Mouse (Mus musculus): Measurements from ENCODE around the gene Cad. TPM values are rescaled to one million over a fixed set of nuclear protein-coding genes. Genes with fewer than 3 reads are reported as not detected.
"Not testable (repeated sequence)": the region's sequence is repeated elsewhere in the genome, so short reads cannot be mapped to it uniquely, and the experiment has no call there.

Gene Cad
- polyA plus RNA-seq, 1 experiment from 2014 or later, result 27.9 TPM

DNA sequence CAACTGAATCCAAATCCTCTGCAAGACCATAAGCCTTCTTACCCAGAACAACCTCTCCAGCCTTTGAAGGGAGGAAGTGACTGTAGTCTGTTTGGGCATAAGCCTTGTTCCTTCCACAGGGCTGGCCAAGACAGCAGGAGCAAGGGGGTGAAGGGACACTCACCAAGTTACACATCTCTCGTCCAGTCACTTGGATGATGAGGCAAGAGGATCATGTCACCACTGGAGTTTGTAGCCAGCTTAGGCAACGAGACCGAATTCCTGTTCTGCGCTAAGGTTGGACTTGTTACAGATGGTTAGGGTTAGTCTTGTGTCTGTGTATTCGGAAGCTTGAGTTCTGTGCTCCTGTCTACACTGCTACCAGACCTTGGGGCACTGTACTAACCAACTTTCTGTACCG, 19.9 kb upstream of the Cad start:
- H3K9ac ChIP-seq (ENCODE audit: low read length), result no peak overlapping the region
- no peaks in the 10 kb centered on the region for H3K27me3 ChIP-seq (ENCODE audit: control insufficient read depth, insufficient read depth, low read length)
- no peak for ATAC-seq (ENCODE audit: insufficient read depth, low FRiP score, low TSS enrichment)
- DNase-seq (ENCODE audit: low spot score), result no peak
- WGBS, result 91% methylated on average over 6 of the region's 6 CpGs
- no peak overlapping the region for H3K27ac ChIP-seq (ENCODE audit: low read depth, low read length)
- H3K4me2 ChIP-seq (ENCODE audit: low read depth), result no peak overlapping the region
- no peaks in the 10 kb centered on the region for H3K4me1 ChIP-seq (ENCODE audit: control insufficient read depth, insufficient read depth, low read length)
- H3K4me3 ChIP-seq (ENCODE audit: low read depth, low read length), result no peak overlapping the region
- H3K36me3 ChIP-seq (ENCODE audit: control insufficient read depth, insufficient read depth, low read length), result no peaks in the 10 kb centered on the region
- H3K9me3 ChIP-seq (ENCODE audit: control insufficient read depth, low read length), result no peaks in the 10 kb centered on the region

DNA sequence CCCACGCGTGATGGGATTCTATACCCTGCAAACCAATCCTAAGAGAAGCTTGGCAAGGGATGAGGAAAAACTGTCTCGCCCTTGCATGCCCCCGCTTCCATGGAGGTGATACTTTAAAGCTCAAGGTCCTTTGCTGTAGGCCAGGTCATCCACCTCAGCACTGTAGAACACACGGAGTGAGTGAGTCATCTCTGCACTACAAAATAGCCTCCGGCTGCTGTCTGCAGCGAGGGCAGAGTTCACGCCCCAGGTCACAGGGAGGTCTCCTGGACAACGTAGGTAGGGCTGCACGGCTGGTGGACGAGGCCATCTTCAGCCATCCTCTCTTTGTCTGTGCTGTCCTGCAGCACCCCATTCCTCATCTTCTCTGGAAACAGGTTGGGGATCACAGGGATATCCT, 18.0 kb upstream of the Cad start:
- 87% methylated on average over 11 of the region's 11 CpGs for WGBS
- H3K27me3 ChIP-seq (ENCODE audit: control insufficient read depth, insufficient read depth, low read length); H3K27ac ChIP-seq (ENCODE audit: low read depth, low read length); H3K36me3 ChIP-seq (ENCODE audit: control insufficient read depth, insufficient read depth, low read length); ATAC-seq (ENCODE audit: insufficient read depth, low FRiP score, low TSS enrichment); H3K4me1 ChIP-seq (ENCODE audit: control insufficient read depth, insufficient read depth, low read length); H3K9me3 ChIP-seq (ENCODE audit: control insufficient read depth, low read length); H3K4me2 ChIP-seq (ENCODE audit: low read depth); H3K4me3 ChIP-seq (ENCODE audit: low read depth, low read length); DNase-seq (ENCODE audit: low spot score); H3K9ac ChIP-seq (ENCODE audit: low read length): not testable (repeated sequence)

DNA sequence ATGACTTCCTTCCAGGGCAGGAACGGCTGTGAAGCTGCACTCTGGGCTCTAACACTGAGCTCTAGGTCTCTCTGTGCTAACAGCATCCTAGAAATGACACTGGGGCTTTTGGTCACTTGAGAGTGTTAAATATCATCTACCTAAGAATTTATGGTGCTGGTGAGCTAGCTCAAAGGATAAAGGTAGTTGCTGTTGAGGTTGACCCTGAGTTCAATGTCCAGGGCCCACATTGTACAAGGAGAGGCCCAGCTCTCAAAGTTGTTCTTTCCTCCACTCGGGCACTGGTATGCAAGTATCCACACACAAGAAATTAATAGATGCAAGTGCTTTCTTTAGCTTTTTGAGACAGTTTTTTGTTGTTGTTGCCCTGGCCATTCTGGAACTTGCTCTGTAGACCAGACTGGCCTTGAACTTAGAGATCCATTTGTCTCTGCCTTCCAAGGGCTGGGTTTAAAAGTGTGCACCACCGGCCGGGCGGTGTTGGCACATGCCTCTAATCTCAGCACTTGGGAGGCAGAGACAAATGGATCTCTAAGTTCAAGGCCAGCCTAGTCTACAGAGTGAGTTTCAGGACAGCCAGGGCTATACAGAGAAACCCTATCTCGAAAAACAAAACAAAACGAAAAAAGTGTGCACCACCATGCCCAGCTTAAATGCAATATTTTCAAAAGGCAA, 16.3 kb upstream of the Cad start:
- Histone ChIP-seq H3K9ac (ENCODE audit: low read length) (no peak overlapping the region), H3K4me1 (ENCODE audit: control insufficient read depth, insufficient read depth, low read length) (no peaks in the 10 kb centered on the region), H3K4me2 (ENCODE audit: low read depth) (no peak overlapping the region), H3K4me3 (ENCODE audit: low read depth, low read length) (no peak overlapping the region), H3K27me3 (ENCODE audit: control insufficient read depth, insufficient read depth, low read length) (no peaks in the 10 kb centered on the region), H3K36me3 (ENCODE audit: control insufficient read depth, insufficient read depth, low read length) (no peaks in the 10 kb centered on the region), H3K27ac (ENCODE audit: low read depth, low read length) (no peak overlapping the region), H3K9me3 (ENCODE audit: control insufficient read depth, low read length) (no peaks in the 10 kb centered on the region)
- DNase-seq (ENCODE audit: low spot score), result no peak
- 87% methylated on average over 7 of the region's 7 CpGs for WGBS
- no peak for ATAC-seq (ENCODE audit: insufficient read depth, low FRiP score, low TSS enrichment)

DNA sequence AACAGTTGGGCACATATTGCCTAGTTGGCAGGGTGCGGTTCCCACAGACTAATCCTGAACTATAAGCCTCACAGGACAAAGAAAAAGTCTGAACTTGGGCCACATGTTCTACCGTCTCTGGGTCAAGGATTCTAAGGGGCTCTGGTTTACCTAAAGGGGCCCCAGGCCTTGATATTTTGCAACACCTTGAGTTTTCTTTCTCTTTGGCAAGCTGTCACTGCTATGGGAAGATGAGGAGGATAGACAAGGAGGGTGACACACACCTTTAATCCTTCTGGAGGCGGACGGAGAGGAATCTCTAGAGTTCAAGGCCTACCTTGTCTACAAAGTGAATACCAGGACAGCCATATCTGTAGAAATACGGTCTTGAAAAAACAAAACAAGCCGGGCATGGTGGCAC, 8.2 kb upstream of the Cad start:
- no peak overlapping the region for H3K4me3 ChIP-seq (ENCODE audit: low read depth, low read length)
- ATAC-seq (ENCODE audit: insufficient read depth, low FRiP score, low TSS enrichment) (no peak), DNase-seq (ENCODE audit: low spot score) (no peak)
- H3K4me1 ChIP-seq (ENCODE audit: control insufficient read depth, insufficient read depth, low read length), result peaks cover 4% of the 10 kb centered on the region; the same call in 1 of the 2 replicates
- H3K4me2 ChIP-seq (ENCODE audit: low read depth), result no peak overlapping the region
- H3K36me3 ChIP-seq (ENCODE audit: control insufficient read depth, insufficient read depth, low read length), result no peaks in the 10 kb centered on the region
- no peak overlapping the region for H3K9ac ChIP-seq (ENCODE audit: low read length)
- H3K27me3 ChIP-seq (ENCODE audit: control insufficient read depth, insufficient read depth, low read length), result no peaks in the 10 kb centered on the region
- no peak overlapping the region for H3K27ac ChIP-seq (ENCODE audit: low read depth, low read length)
- 92% methylated on average over 6 of the region's 6 CpGs for WGBS
- H3K9me3 ChIP-seq (ENCODE audit: control insufficient read depth, low read length), result no peaks in the 10 kb centered on the region

DNA sequence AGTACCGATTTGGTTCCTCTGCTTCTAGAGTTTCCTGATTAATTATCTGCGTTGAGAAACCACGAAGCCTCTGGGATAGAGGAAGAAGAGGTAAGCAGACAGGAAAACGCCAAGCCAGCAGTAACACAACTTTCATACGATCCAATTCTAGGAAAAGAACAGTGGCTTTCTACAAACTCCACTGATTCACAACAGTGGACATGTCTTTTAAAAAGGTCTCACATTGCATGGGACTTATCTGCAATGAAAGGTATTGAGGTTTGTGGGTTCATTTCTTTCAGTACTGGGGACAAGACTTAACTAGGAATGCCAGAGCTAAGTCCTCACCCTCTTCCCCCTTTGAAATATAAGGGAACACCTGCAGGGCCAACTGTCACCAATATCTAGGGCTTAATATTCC, 7.5 kb upstream of the Cad start:
- Histone ChIP-seq H3K9ac (ENCODE audit: low read length) (0 out of 2 replicates have a peak overlapping the region, but pooled peaks have one; percentile 80), H3K4me2 (ENCODE audit: low read depth) (peak overlapping the region; percentile 77), H3K36me3 (ENCODE audit: control insufficient read depth, insufficient read depth, low read length) (no peaks in the 10 kb centered on the region), H3K4me1 (ENCODE audit: control insufficient read depth, insufficient read depth, low read length) (peaks cover 4% of the 10 kb centered on the region; the same call in 1 of the 2 replicates), H3K4me3 (ENCODE audit: low read depth, low read length) (peak overlapping the region; percentile 72), H3K27me3 (ENCODE audit: control insufficient read depth, insufficient read depth, low read length) (no peaks in the 10 kb centered on the region), H3K27ac (ENCODE audit: low read depth, low read length) (no peak overlapping the region), H3K9me3 (ENCODE audit: control insufficient read depth, low read length) (no peaks in the 10 kb centered on the region)
- DNase-seq (ENCODE audit: low spot score), result no peak
- ATAC-seq (ENCODE audit: insufficient read depth, low FRiP score, low TSS enrichment), result no peak
- WGBS, result 80% methylated on average over 5 of the region's 5 CpGs

DNA sequence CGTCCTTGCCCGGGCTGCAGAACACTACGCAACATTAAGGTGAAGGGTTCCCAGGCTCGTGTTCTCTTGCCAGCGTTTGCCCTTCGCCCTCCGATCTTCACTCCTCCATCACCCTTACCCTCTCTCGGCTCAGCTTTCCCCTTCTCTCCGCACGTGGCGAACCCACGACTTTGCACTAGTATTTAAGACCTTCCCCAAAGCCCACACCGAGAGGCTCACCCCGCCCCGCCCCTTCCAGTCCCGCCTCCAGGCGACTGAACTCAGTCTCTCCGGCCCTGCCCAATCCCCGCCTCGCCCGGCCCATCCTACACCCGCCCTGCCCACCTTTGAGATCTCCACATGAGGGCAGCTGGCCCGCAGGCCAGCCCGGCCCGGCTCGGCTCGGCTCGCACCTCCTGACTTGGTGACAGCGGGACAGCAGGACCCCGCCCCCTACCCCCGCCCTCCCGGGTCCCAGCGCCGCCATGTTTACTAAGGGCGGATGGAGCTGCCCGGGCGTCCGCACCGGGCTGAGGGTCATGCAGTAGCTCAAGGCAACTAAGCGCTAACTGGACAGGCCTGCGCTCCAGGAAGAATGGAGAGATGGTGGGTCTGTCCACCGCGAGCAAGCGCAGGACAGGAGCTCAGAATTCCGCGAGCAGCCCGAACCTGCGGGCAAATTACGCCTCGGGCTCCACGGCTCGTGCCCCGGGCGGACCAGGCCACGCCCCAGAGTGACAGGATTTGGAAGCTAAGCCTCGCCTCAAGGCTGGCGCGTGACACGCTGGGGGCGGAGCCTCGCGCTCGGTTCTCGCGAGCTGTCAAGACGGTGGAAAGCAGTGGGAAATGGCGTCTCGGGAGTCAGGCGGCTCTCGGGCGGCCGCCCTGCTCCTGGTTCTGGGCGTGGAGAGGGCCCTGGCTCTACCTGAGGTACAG, 6.5 kb upstream of the Cad start, which contains the start of gene Atraid:
Atraid (plus strand) TSS at position 465 of the 915 bp plus-strand sequence.
- whole genome bisulfite sequencing, result under 1% methylated on average over 73 of the region's 73 CpGs
- Histone ChIP-seq H3K4me2 (ENCODE audit: low read depth) (peak within 1 kb of the TSS; percentile 77), H3K4me3 (ENCODE audit: low read depth, low read length) (peak within 1 kb of the TSS; percentile 72), H3K36me3 (ENCODE audit: control insufficient read depth, insufficient read depth, low read length) (no peaks in the 10 kb centered on the region; the same call in 1 of the 2 replicates), H3K27me3 (ENCODE audit: control insufficient read depth, insufficient read depth, low read length) (no peaks in the 10 kb centered on the region), H3K9me3 (ENCODE audit: control insufficient read depth, low read length) (no peaks in the 10 kb centered on the region), H3K27ac (ENCODE audit: low read depth, low read length) (peak within 1 kb of the TSS; percentile 85), H3K4me1 (ENCODE audit: control insufficient read depth, insufficient read depth, low read length) (peaks cover 4% of the 10 kb centered on the region; the same call in 1 of the 2 replicates), H3K9ac (ENCODE audit: low read length) (peak within 1 kb of the TSS; percentile 80)
- DNase-seq (ENCODE audit: low spot score) (peak; percentile 99), ATAC-seq (ENCODE audit: insufficient read depth, low FRiP score, low TSS enrichment) (peak; percentile 96)

DNA sequence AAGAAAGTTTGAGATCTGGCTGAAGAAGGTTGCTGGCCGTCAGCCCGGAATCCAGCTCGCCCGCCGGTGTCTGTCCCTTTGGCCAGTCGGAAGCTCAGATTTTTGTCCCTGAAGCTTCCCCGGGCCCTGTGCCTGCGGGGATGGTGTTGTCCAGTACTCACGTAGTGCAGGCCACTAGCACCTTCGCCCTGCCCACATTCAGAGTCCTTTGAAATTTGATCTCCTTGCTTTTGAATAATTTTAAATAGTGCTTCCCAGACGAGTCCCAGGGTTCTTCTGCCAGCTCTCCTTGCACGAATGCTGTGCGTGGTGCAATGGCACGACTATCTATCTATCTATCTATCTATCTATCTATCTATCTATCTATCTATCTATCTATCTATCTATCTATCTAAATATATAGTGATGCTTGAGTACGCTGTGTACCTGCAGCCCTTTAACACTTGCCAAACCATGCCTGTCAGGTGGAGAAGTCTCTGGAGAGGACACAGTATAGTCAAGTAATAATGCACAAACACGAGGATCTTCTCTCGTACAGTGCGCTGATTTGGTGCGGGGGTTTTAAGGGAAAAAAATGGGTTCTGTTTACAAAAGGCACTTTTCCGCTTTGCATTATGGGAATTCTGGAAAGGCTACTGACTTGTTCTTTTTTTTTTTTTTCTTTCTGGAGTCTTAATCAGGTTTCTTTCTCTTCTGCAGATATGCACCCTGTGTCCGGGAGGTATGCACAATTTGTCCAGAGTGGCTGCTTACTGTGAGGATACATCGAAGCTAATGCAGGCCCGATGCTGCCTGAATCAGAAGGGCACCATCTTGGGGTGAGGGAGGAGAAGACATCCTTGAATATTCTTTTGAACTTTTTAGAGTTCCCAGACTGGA, 5.6 kb upstream of the Cad start, which contains the start of gene Slc5a6:
Slc5a6 (minus strand) TSS at position 162 of the 879 bp plus-strand sequence.
- peak within 1 kb of the TSS; percentile 85 for H3K27ac ChIP-seq (ENCODE audit: low read depth, low read length)
- H3K9me3 ChIP-seq (ENCODE audit: control insufficient read depth, low read length), result no peaks in the 10 kb centered on the region
- no peaks in the 10 kb centered on the region; the same call in 1 of the 2 replicates for H3K36me3 ChIP-seq (ENCODE audit: control insufficient read depth, insufficient read depth, low read length)
- no peaks in the 10 kb centered on the region for H3K27me3 ChIP-seq (ENCODE audit: control insufficient read depth, insufficient read depth, low read length)
- peak within 1 kb of the TSS; percentile 80 for H3K9ac ChIP-seq (ENCODE audit: low read length)
- peak; percentile 37 for DNase-seq (ENCODE audit: low spot score)
- WGBS, result under 1% methylated on average over 23 of the region's 23 CpGs
- H3K4me1 ChIP-seq (ENCODE audit: control insufficient read depth, insufficient read depth, low read length), result peaks cover 7% of the 10 kb centered on the region
- ATAC-seq (ENCODE audit: insufficient read depth, low FRiP score, low TSS enrichment), result peak; percentile 11; the same call in 1 of the 2 replicates
- peak within 1 kb of the TSS; percentile 77 for H3K4me2 ChIP-seq (ENCODE audit: low read depth)
- H3K4me3 ChIP-seq (ENCODE audit: low read depth, low read length), result peak within 1 kb of the TSS; percentile 72

DNA sequence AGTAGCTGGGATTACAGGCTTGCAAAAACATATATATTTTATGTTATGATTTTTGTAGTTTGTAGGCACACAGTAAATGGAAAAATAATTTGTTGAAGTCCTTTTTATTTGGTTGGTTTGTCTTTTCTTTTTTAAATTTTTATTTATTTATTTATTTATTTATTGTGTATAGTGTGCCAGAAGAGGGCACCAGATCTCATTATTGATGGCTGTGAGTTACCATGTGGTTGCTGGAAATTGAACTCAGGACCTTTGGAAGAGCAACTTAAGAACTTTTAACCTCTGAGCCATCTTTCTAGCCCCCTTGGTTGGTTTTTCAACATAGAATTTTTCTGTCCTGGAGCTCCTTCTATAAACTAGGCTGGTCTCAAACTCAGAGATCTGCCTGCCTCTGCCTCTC, 4.2 kb upstream of the Cad start:
- no peak overlapping the region for H3K9ac ChIP-seq (ENCODE audit: low read length)
- peaks cover 9% of the 10 kb centered on the region for H3K4me1 ChIP-seq (ENCODE audit: control insufficient read depth, insufficient read depth, low read length)
- no peak overlapping the region for H3K4me2 ChIP-seq (ENCODE audit: low read depth)
- no peaks in the 10 kb centered on the region for H3K9me3 ChIP-seq (ENCODE audit: control insufficient read depth, low read length)
- no peaks in the 10 kb centered on the region; the same call in 1 of the 2 replicates for H3K36me3 ChIP-seq (ENCODE audit: control insufficient read depth, insufficient read depth, low read length)
- H3K4me3 ChIP-seq (ENCODE audit: low read depth, low read length), result no peak overlapping the region
- ATAC-seq (ENCODE audit: insufficient read depth, low FRiP score, low TSS enrichment) (no peak), DNase-seq (ENCODE audit: low spot score) (no peak)
- H3K27ac ChIP-seq (ENCODE audit: low read depth, low read length), result no peak overlapping the region
- H3K27me3 ChIP-seq (ENCODE audit: control insufficient read depth, insufficient read depth, low read length), result no peaks in the 10 kb centered on the region
